Mouse (Mus musculus): ENCODE results near the gene Rpl37. TPM values are rescaled to one million over a fixed set of nuclear protein-coding genes. Genes with fewer than 3 reads are reported as not detected.

The Rpl37 gene
- polyA plus RNA-seq, 1 experiment = 1,831 TPM

- no peak for DNase-seq (ENCODE audit: low spot score)
Observed at GRCm38 (mm10) chr15:5154621-5155020, 38.2 kb downstream of the Rpl37 start.

GRCm38 (mm10) chr15:5155093-5155492 lies 38.6 kb downstream of the Rpl37 start:
- no peak for DNase-seq (ENCODE audit: low spot score)

- DNase-seq (ENCODE audit: low spot score) = no peak
Observed at GRCm38 (mm10) chr15:5156355-5156754, 39.9 kb downstream of the Rpl37 start.

- no peak for DNase-seq (ENCODE audit: low spot score)
Observed at GRCm38 (mm10) chr15:5157386-5157785, 40.9 kb downstream of the Rpl37 start.

- DNase-seq (ENCODE audit: low spot score) = no peak
Observed at GRCm38 (mm10) chr15:5158827-5159226, 42.4 kb downstream of the Rpl37 start.

GRCm38 (mm10) chr15:5165121-5165773 lies 48.8 kb downstream of the Rpl37 start:
- DNase-seq (ENCODE audit: low spot score) = no peak

Other genes with a start within 250 kb of the Rpl37 start
- gene Mroh2b, start 217.9 kb upstream of the Rpl37 start, polyA plus RNA-seq (2012; rRNA removed) = not detected in 2 replicates
- gene C7, start 52.9 kb upstream of the Rpl37 start, polyA plus RNA-seq (2012; rRNA removed) = 51.5 and 67.5 TPM in 2 replicates
- 2.9 and 4.0 TPM in 2 replicates for gene Card6, start 8.1 kb upstream of the Rpl37 start, polyA plus RNA-seq (2012; rRNA removed)
- gene Prkaa1, start 27.2 kb downstream of the Rpl37 start, polyA plus RNA-seq (2012; rRNA removed) = 19.3 and 20.1 TPM in 2 replicates
- gene Ttc33, start 68.9 kb downstream of the Rpl37 start, polyA plus RNA-seq (2012; rRNA removed) = 31.0 and 38.4 TPM in 2 replicates
- 8.0 and 9.6 TPM in 2 replicates for gene Ptger4, start 127.5 kb downstream of the Rpl37 start, polyA plus RNA-seq (2012; rRNA removed)

All from urinary bladder, adult 2 months (tissue).